8 mouse cellular contexts compared by ENCODE assay signal in genomic region chr8:106210035-106210731, GRCm38 (mm10). TPM values are rescaled to one million over a fixed set of nuclear protein-coding genes. Genes with fewer than 3 reads are reported as not detected.
DNase-seq lines count a peak whose midpoint lies in the region; ATAC-seq and TF ChIP-seq lines count a peak whose summit lies in the region.

No protein-coding gene starts in this region.

- under 1% methylated on average over 35 of the region's 35 CpGs for WGBS in kidney, embryonic 16.5 days
- WGBS in heart, postnatal 0 days = under 1% methylated on average over 35 of the region's 35 CpGs
- under 1% methylated on average over 35 of the region's 35 CpGs for WGBS in liver, embryonic 13.5 days (ENCODE audit: insufficient replicate concordance)
- WGBS in neural tube, embryonic 12.5 days = under 1% methylated on average over 35 of the region's 35 CpGs

- DNase-seq in kidney, adult 11 months = no peak
- peak; percentile 48 for DNase-seq in ES-CJ7 (ENCODE audit: low read depth, low spot score)
- peak; percentile 14 for DNase-seq in cerebellum, adult 9-11 months
- peak; percentile 26 for DNase-seq in heart, postnatal 0 days (ENCODE audit: low spot score)
- peak; percentile 18 for DNase-seq in liver, embryonic 13.5 days
- DNase-seq in layer of hippocampus, postnatal 25 days (ENCODE audit: extremely low spot score in 1 of 2, low spot score in 1 of 2) = no peak

- H3K9ac ChIP-seq in kidney, embryonic 16.5 days (replicated peaks; ENCODE audit: low read length) = peak overlapping the region; percentile 82
- peak overlapping the region; percentile 87 for H3K9ac ChIP-seq in heart, postnatal 0 days (replicated peaks; ENCODE audit: low read depth, low read length)
- peak overlapping the region; percentile 93 for H3K9ac ChIP-seq in liver, embryonic 13.5 days
- H3K9ac ChIP-seq in neural tube, embryonic 12.5 days = peak overlapping the region; percentile 84

- no peaks in the 10 kb centered on the region for H3K27me3 ChIP-seq in kidney, embryonic 16.5 days (ENCODE audit: insufficient read depth, low read length)
- H3K27me3 ChIP-seq in heart, postnatal 0 days (ENCODE audit: control insufficient read depth, insufficient read depth, low read length) = no peaks in the 10 kb centered on the region
- H3K27me3 ChIP-seq in liver, embryonic 13.5 days = no peaks in the 10 kb centered on the region
- H3K27me3 ChIP-seq in neural tube, embryonic 12.5 days (replicated peaks) = no peaks in the 10 kb centered on the region

- no peak for TF ChIP-seq CTCF in heart, postnatal 0 days (IDR thresholded peaks at IDR 0.05; ENCODE audit: low read depth)

- ATAC-seq in kidney, embryonic 16.5 days (ENCODE audit: low FRiP score, low TSS enrichment) = peak; percentile 68
- peak; percentile 48 for ATAC-seq in heart, postnatal 0 days (ENCODE audit: insufficient read depth, low read depth)
- peak; percentile 60 for ATAC-seq in liver, embryonic 13.5 days (ENCODE audit: low read depth)
- ATAC-seq in neural tube, embryonic 12.5 days (ENCODE audit: low FRiP score, low read depth) = peak; percentile 83

- peak overlapping the region; percentile 78 for H3K4me3 ChIP-seq in kidney, embryonic 16.5 days (ENCODE audit: low read length)
- H3K4me3 ChIP-seq in heart, postnatal 0 days (ENCODE audit: low read depth, low read length) = peak overlapping the region; percentile 69
- peak overlapping the region; percentile 91 for H3K4me3 ChIP-seq in liver, embryonic 13.5 days (replicated peaks)
- peak overlapping the region; percentile 73 for H3K4me3 ChIP-seq in neural tube, embryonic 12.5 days

- H3K4me2 ChIP-seq in kidney, embryonic 16.5 days (replicated peaks; ENCODE audit: low read depth, low read length) = peak overlapping the region; percentile 77
- peak overlapping the region; percentile 70 for H3K4me2 ChIP-seq in heart, postnatal 0 days (ENCODE audit: low read depth, low read length)
- peak overlapping the region; percentile 89 for H3K4me2 ChIP-seq in liver, embryonic 13.5 days
- peak overlapping the region; percentile 81 for H3K4me2 ChIP-seq in neural tube, embryonic 12.5 days (replicated peaks)

- peaks cover 19% of the 10 kb centered on the region for H3K36me3 ChIP-seq in kidney, embryonic 16.5 days (ENCODE audit: insufficient read depth, low read length)
- peaks cover 34% of the 10 kb centered on the region for H3K36me3 ChIP-seq in heart, postnatal 0 days (replicated peaks; ENCODE audit: control insufficient read depth, insufficient read depth, low read length)
- H3K36me3 ChIP-seq in liver, embryonic 13.5 days = peaks cover 47% of the 10 kb centered on the region
- peaks cover 37% of the 10 kb centered on the region for H3K36me3 ChIP-seq in neural tube, embryonic 12.5 days

- no peak for TF ChIP-seq EP300 in heart, postnatal 0 days (IDR thresholded peaks at IDR 0.05; ENCODE audit: low read depth)

- no peaks in the 10 kb centered on the region for H3K9me3 ChIP-seq in kidney, embryonic 16.5 days (ENCODE audit: low read length)
- H3K9me3 ChIP-seq in heart, postnatal 0 days (replicated peaks; ENCODE audit: control insufficient read depth, low read length) = no peaks in the 10 kb centered on the region
- no peaks in the 10 kb centered on the region for H3K9me3 ChIP-seq in liver, embryonic 13.5 days (replicated peaks)
- H3K9me3 ChIP-seq in neural tube, embryonic 12.5 days = no peaks in the 10 kb centered on the region

- H3K4me1 ChIP-seq in kidney, embryonic 16.5 days (ENCODE audit: insufficient read depth, low read length) = peaks cover 8% of the 10 kb centered on the region
- peaks cover 3% of the 10 kb centered on the region; the same call in 1 of the 2 replicates for H3K4me1 ChIP-seq in heart, postnatal 0 days (ENCODE audit: control insufficient read depth, insufficient read depth)
- H3K4me1 ChIP-seq in liver, embryonic 13.5 days (replicated peaks) = peaks cover 34% of the 10 kb centered on the region
- H3K4me1 ChIP-seq in neural tube, embryonic 12.5 days = peaks cover 11% of the 10 kb centered on the region

- H3K27ac ChIP-seq in kidney, embryonic 16.5 days (ENCODE audit: low read length) = peak overlapping the region; percentile 91
- H3K27ac ChIP-seq in heart, postnatal 0 days (ENCODE audit: low read depth) = peak overlapping the region; percentile 90
- peak overlapping the region; percentile 92 for H3K27ac ChIP-seq in liver, embryonic 13.5 days
- H3K27ac ChIP-seq in neural tube, embryonic 12.5 days = peak overlapping the region; percentile 71

RNA-seq across cellular contexts. Expression of gene Slc7a6os, which starts 0.6 kb away (rescaled TPM):
- polyA plus RNA-seq in kidney, embryonic 16.5 days (2015; fragmentation: Nextera tagmentation; extraction: Ambion mirVana) = 32.2 and 32.4 TPM in 2 replicates
- total RNA-seq in heart, postnatal 0 days (2014; rRNA removed; ENCODE audit: low replicate concordance) = 22.4 and 38.3 TPM in 2 replicates
- polyA plus RNA-seq in heart, postnatal 0 days (2015; fragmentation: Nextera tagmentation; extraction: Ambion mirVana) = 13.5 and 14.9 TPM in 2 replicates
- 15.5 and 16.5 TPM in 2 replicates for polyA plus RNA-seq in liver, embryonic 13.5 days (2015; fragmentation: Nextera tagmentation; extraction: Ambion mirVana)
- polyA plus RNA-seq in neural tube, embryonic 12.5 days (2016; fragmentation: Nextera tagmentation; extraction: Ambion mirVana) = 44.1 and 46.2 TPM in 2 replicates
- total RNA-seq in layer of hippocampus, postnatal 25 days (2021) = 10 to 100 TPM; 24.6 to 27.4 TPM

RNA-seq across cellular contexts. Expression of gene Prmt7, which starts 0.6 kb away (rescaled TPM):
- polyA plus RNA-seq in kidney, embryonic 16.5 days (2015; fragmentation: Nextera tagmentation; extraction: Ambion mirVana) = 54.8 and 55.3 TPM in 2 replicates
- total RNA-seq in heart, postnatal 0 days (2014; rRNA removed; ENCODE audit: low replicate concordance) = 40.2 and 49.1 TPM in 2 replicates
- polyA plus RNA-seq in heart, postnatal 0 days (2015; fragmentation: Nextera tagmentation; extraction: Ambion mirVana) = 21.8 and 23.8 TPM in 2 replicates
- 31.3 and 33.0 TPM in 2 replicates for polyA plus RNA-seq in liver, embryonic 13.5 days (2015; fragmentation: Nextera tagmentation; extraction: Ambion mirVana)
- polyA plus RNA-seq in neural tube, embryonic 12.5 days (2016; fragmentation: Nextera tagmentation; extraction: Ambion mirVana) = 59.1 and 60.4 TPM in 2 replicates
- 10 to 100 TPM; 33.1 to 34.2 TPM for total RNA-seq in layer of hippocampus, postnatal 25 days (2021)

RNA-seq across cellular contexts. Expression of gene Slc7a6, which starts 41.5 kb away (rescaled TPM):
- 49.9 and 52.4 TPM in 2 replicates for polyA plus RNA-seq in kidney, embryonic 16.5 days (2015; fragmentation: Nextera tagmentation; extraction: Ambion mirVana)
- 15.6 and 18.6 TPM in 2 replicates for total RNA-seq in heart, postnatal 0 days (2014; rRNA removed; ENCODE audit: low replicate concordance)
- polyA plus RNA-seq in heart, postnatal 0 days (2015; fragmentation: Nextera tagmentation; extraction: Ambion mirVana) = 15.4 and 18.2 TPM in 2 replicates
- 10.5 and 14.0 TPM in 2 replicates for polyA plus RNA-seq in liver, embryonic 13.5 days (2015; fragmentation: Nextera tagmentation; extraction: Ambion mirVana)
- polyA plus RNA-seq in neural tube, embryonic 12.5 days (2016; fragmentation: Nextera tagmentation; extraction: Ambion mirVana) = 71.2 and 73.9 TPM in 2 replicates
- 10 to 100 TPM; 19.8 to 24.9 TPM for total RNA-seq in layer of hippocampus, postnatal 25 days (2021)

RNA-seq across cellular contexts. Expression of gene Pla2g15, which starts 60.0 kb away (rescaled TPM):
- polyA plus RNA-seq in kidney, embryonic 16.5 days (2015; fragmentation: Nextera tagmentation; extraction: Ambion mirVana) = 14.9 and 15.6 TPM in 2 replicates
- 4.5 and 4.7 TPM in 2 replicates for total RNA-seq in heart, postnatal 0 days (2014; rRNA removed; ENCODE audit: low replicate concordance)
- polyA plus RNA-seq in heart, postnatal 0 days (2015; fragmentation: Nextera tagmentation; extraction: Ambion mirVana) = 5.0 and 5.4 TPM in 2 replicates
- 6.9 and 8.3 TPM in 2 replicates for polyA plus RNA-seq in liver, embryonic 13.5 days (2015; fragmentation: Nextera tagmentation; extraction: Ambion mirVana)
- polyA plus RNA-seq in neural tube, embryonic 12.5 days (2016; fragmentation: Nextera tagmentation; extraction: Ambion mirVana) = 17.6 and 18.4 TPM in 2 replicates
- total RNA-seq in layer of hippocampus, postnatal 25 days (2021) = 10 to 100 TPM; 19.4 to 23.1 TPM

Comparison
In these comparisons a context has a peak if more than half of its experiments do, and no peak if none do; other contexts are left out.
1. DNase-seq: peak in ES-CJ7 (single experiment), cerebellum, adult 9-11 months (single experiment), heart, postnatal 0 days (single experiment) and liver, embryonic 13.5 days (single experiment); none in kidney, adult 11 months (single experiment) and layer of hippocampus, postnatal 25 days (0 of 2).
2. Peak in every context shown above with its lines, with median percentiles within 50 percentile points of each other: ATAC-seq, H3K27ac ChIP-seq, H3K4me2 ChIP-seq, H3K4me3 ChIP-seq and H3K9ac ChIP-seq.